Mouse (Mus musculus) myocyte (in vitro differentiated cells): ENCODE measurements around the gene Rab6b. TPM values are rescaled to one million over a fixed set of nuclear protein-coding genes. Genes with fewer than 3 reads are reported as not detected.

Experiments used
- H3K27me3 ChIP-seq: one replicate; pipeline ENCODE4 v1.6.1; 2011; ENCODE audit not compliant: control insufficient read depth, insufficient read depth, insufficient read length
- H3K36me3 ChIP-seq: one replicate; pipeline ENCODE4 v1.6.1; 2011; ENCODE audit not compliant: control insufficient read depth, insufficient read depth
- H3K4me2 ChIP-seq: one replicate; pipeline ENCODE4 v1.6.1; 2011; ENCODE audit warnings: low read depth, control low read depth
- H3K4me3 ChIP-seq: one replicate; pipeline ENCODE4 v1.5.1; 2011; ENCODE audit warnings: mild to moderate bottlenecking, control low read depth, moderate library complexity
- H3K79me2 ChIP-seq: one replicate; pipeline ENCODE4 v1.6.1; 2011; ENCODE audit not compliant: control insufficient read depth, insufficient read depth
- H3ac ChIP-seq: one replicate; pipeline ENCODE4 v1.6.1; 2011; ENCODE audit not compliant: control insufficient read depth, insufficient read length
- CEBPB ChIP-seq: IDR thresholded peaks from 2 replicates; pipeline ENCODE4 v1.6.1; 2011; ENCODE audit warnings: mild to moderate bottlenecking, moderate library complexity; ENCODE audit not compliant: poor library complexity, insufficient read depth, severe bottlenecking
- E2F4 ChIP-seq: IDR thresholded peaks from one replicate; pipeline ENCODE4 v1.6.1; 2011; ENCODE audit warnings: mild to moderate bottlenecking, control low read depth, moderate library complexity; ENCODE audit not compliant: insufficient read depth
- MAX ChIP-seq: IDR thresholded peaks from one replicate; pipeline ENCODE4 v1.6.1; 2011; ENCODE audit warnings: low read depth, mild to moderate bottlenecking, control low read depth
- MYOD1 ChIP-seq, 3 experiments: IDR thresholded peaks; one replicate each; pipeline ENCODE4 v1.6.1; 2011; ENCODE audit warnings: control low read depth in 2 of 3, low read depth in 2 of 3, mild to moderate bottlenecking in 2 of 3, moderate library complexity in 1 of 3; ENCODE audit not compliant: insufficient read length in 2 of 3, control insufficient read depth in 1 of 3
- MYOG ChIP-seq, 3 experiments: IDR thresholded peaks; one replicate each; pipeline ENCODE4 v1.6.1; 2011; ENCODE audit warnings: control low read depth in 2 of 3, low read depth in 2 of 3, mild to moderate bottlenecking in 2 of 3; ENCODE audit not compliant: insufficient read length in 2 of 3, control insufficient read depth in 1 of 3, insufficient read depth in 1 of 3
- POLR2A ChIP-seq: IDR thresholded peaks from one replicate; pipeline ENCODE4 v1.6.1; 2011; ENCODE audit warnings: low read depth, mild to moderate bottlenecking, control low read depth, moderate library complexity; ENCODE audit not compliant: insufficient read length
- POLR2AphosphoS2 ChIP-seq: IDR thresholded peaks from one replicate; pipeline ENCODE4 v1.6.1; 2011; ENCODE audit warnings: low read depth, control low read depth; ENCODE audit not compliant: insufficient read length
- REST ChIP-seq: IDR thresholded peaks from one replicate; pipeline ENCODE4 v1.6.1; 2011; ENCODE audit warnings: mild to moderate bottlenecking, control low read depth, moderate library complexity; ENCODE audit not compliant: insufficient read depth, insufficient read length
- SRF ChIP-seq: IDR thresholded peaks from one replicate; pipeline ENCODE4 v1.6.1; 2011; ENCODE audit warnings: low read depth; ENCODE audit not compliant: control insufficient read depth, insufficient read length
- TCF12 ChIP-seq: IDR thresholded peaks from one replicate; pipeline ENCODE4 v1.6.1; 2011; ENCODE audit warnings: mild to moderate bottlenecking, control low read depth; ENCODE audit not compliant: poor library complexity, insufficient read depth, severe bottlenecking
- TCF3 ChIP-seq: IDR thresholded peaks from one replicate; pipeline ENCODE4 v1.6.1; 2011; ENCODE audit warnings: low read depth, control low read depth; ENCODE audit not compliant: insufficient read length
- USF1 ChIP-seq: IDR thresholded peaks from one replicate; pipeline ENCODE4 v1.6.1; 2011; ENCODE audit warnings: low read depth, mild to moderate bottlenecking, control low read depth, moderate library complexity
- polyA plus RNA-seq: library from polyadenylated mRNA; unstranded; fragments of >200 nt; fragmentation: generic; extraction: Trizol; gene quantifications from one replicate; pipeline ENCODE4 v1.2.1, GENCODE M21; 2012; ENCODE audit warnings: missing spikeins

Gene Rab6b
- polyA plus RNA-seq, 1 experiment: 2.4 TPM

GRCm38 (mm10) chr9:103108943-103109670 lies 2.5 kb upstream of the Rab6b start:
- H3ac ChIP-seq: no peak overlapping the region
- peaks cover 11% of the 10 kb centered on the region for H3K27me3 ChIP-seq
- no peak overlapping the region for H3K4me2 ChIP-seq
- H3K4me3 ChIP-seq: no peak overlapping the region
- no peaks in the 10 kb centered on the region for H3K36me3 ChIP-seq
- no peaks in the 10 kb centered on the region for H3K79me2 ChIP-seq
- no peak for TF ChIP-seq E2F4
- TF ChIP-seq POLR2A: no peak
- TF ChIP-seq POLR2AphosphoS2: no peak
- TF ChIP-seq MYOD1 (IDR thresholded peaks at IDR 0.05; ENCODE audit: control insufficient read depth in 1 of 3, insufficient read length in 2 of 3, low read depth in 2 of 3): no peak
- no peak for TF ChIP-seq TCF3
- no peak for TF ChIP-seq MYOG (IDR thresholded peaks at IDR 0.05; ENCODE audit: control insufficient read depth in 1 of 3, insufficient read depth in 1 of 3, insufficient read length in 2 of 3, low read depth in 2 of 3)
- TF ChIP-seq MAX: no peak
- no peak for TF ChIP-seq SRF

DNA sequence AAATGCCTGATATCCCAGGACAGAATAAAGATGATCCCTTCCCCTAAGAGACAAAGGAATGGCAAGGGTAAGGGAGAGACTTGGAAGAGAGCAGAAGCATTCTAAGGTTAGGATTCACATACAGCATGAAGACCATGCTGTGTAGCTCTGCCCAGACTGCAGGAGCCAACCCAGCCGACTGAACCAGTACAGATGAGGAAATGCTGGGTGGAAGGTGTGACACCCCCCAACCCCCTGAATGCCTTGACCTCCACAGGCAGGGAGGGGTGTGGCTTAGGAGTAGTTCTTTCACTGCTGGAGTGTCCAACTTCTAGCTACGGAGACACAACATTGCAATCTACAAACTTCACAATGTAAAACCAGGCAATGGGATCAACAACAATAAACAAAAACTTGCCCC lies 1.7 kb upstream of the Rab6b start:
- Histone ChIP-seq H3K27me3 (peaks cover 11% of the 10 kb centered on the region), H3K4me2 (no peak overlapping the region), H3K79me2 (no peaks in the 10 kb centered on the region), H3K4me3 (no peak overlapping the region), H3ac (no peak overlapping the region), H3K36me3 (no peaks in the 10 kb centered on the region)
- TF ChIP-seq MYOG (IDR thresholded peaks at IDR 0.05; ENCODE audit: control insufficient read depth in 1 of 3, insufficient read depth in 1 of 3, insufficient read length in 2 of 3, low read depth in 2 of 3) (no peak), USF1 (no peak), POLR2A (no peak), POLR2AphosphoS2 (no peak), TCF3 (no peak), CEBPB (no peak), E2F4 (no peak)

DNA sequence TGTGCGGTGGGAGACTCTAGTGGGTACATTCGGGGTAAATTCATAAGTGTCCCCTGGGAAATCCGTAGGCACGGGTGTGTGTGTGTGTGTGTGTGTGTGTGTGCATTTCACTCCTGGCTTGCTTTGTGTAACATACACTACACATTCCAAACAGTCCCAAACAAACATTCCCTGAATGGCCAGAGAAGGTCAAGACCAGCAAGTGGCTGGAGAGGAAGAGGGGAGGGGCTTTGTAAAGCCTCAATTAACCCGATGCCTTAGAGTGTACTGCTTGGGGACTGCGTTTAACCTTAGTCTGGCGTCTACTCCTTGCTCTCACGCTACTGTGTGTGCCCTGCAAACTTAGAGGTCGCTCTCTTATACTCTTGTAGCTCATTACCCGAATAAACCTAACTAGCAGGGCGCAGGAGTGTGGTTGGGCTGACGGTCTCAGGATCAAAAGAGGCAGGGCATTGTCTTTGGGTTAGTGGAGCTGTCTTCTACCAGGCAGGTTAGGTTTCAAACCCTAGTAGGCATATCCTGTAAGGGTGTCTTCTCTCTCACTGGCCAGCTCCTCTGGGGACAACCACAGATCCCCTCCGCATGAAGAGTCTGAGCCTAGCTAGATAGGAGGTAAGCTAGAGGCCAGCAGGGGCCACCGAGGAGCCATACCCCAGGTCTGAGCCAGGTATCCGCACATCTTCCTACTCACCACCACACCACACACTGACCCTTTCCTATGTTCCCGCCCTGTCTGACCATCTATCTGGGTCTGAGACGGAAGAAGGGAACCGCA lies 673 bp upstream of the Rab6b start:
- Histone ChIP-seq H3K27me3 (peaks cover 11% of the 10 kb centered on the region), H3K36me3 (no peaks in the 10 kb centered on the region), H3K79me2 (no peaks in the 10 kb centered on the region), H3K4me3 (peak overlapping the region; percentile 19), H3K4me2 (peak overlapping the region; percentile 80), H3ac (peak overlapping the region; percentile 69)
- TF ChIP-seq POLR2A: no peak
- TF ChIP-seq TCF12: no peak
- TF ChIP-seq POLR2AphosphoS2: no peak
- TF ChIP-seq MYOD1 (IDR thresholded peaks at IDR 0.05; ENCODE audit: control insufficient read depth in 1 of 3, insufficient read length in 2 of 3, low read depth in 2 of 3): no peak
- no peak for TF ChIP-seq MYOG (IDR thresholded peaks at IDR 0.05; ENCODE audit: control insufficient read depth in 1 of 3, insufficient read depth in 1 of 3, insufficient read length in 2 of 3, low read depth in 2 of 3)
- TF ChIP-seq E2F4: no peak
- TF ChIP-seq CEBPB: no peak
- TF ChIP-seq SRF: no peak
- TF ChIP-seq TCF3: no peak
- no peak for TF ChIP-seq USF1

DNA sequence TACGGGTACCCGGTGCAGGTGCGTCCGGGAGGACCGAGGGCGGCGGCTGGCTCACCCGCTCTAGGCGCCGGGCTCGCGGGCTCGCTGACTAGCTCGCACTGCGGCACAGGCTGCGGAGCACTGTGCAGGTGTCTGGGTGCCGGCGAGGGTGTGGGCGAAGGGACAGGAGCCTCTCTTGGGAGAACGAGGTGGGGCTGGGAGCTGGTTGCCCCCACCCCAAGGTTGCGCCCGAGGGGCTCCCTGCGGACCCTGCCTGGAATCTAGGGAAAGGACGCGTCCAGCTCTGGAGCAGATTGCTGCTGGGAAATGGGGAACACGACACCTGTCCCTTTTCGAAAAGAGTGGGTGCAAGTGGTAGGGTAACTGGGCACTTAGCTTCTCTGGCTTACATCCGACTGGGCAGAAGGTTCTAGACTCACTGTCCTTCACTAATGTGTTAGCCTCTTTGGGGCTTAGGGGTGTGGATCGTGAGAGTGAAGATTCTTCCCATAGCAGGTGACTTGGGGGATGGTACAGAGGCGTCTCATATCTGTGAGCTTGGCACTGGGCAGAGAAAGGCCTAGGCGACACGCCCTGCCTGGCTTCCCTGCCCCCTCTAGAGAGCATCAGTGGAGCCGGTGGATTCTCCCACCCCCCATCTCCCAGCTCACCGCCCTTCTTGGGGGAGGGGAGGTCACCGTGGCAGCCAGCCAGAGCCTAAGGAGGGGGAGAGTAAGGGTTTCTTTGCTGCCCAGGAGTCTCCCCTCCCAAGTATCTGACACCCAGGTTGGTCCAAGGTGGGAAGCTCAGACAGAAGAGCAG lies 1.1 kb downstream of the Rab6b start:
- H3K4me2 ChIP-seq: peak overlapping the region; percentile 80
- TF ChIP-seq POLR2A (no peak), REST (no peak)
- H3ac ChIP-seq: peak overlapping the region; percentile 69
- no peaks in the 10 kb centered on the region for H3K79me2 ChIP-seq
- no peaks in the 10 kb centered on the region for H3K36me3 ChIP-seq
- peaks cover 11% of the 10 kb centered on the region for H3K27me3 ChIP-seq
- peak overlapping the region; percentile 19 for H3K4me3 ChIP-seq

GRCm38 (mm10) chr9:103113351-103113750 lies 1.8 kb downstream of the Rab6b start:
- Histone ChIP-seq H3K36me3 (no peaks in the 10 kb centered on the region), H3ac (no peak overlapping the region), H3K4me3 (no peak overlapping the region), H3K4me2 (no peak overlapping the region), H3K79me2 (no peaks in the 10 kb centered on the region), H3K27me3 (peaks cover 11% of the 10 kb centered on the region)
- TF ChIP-seq REST (no peak), MYOG (IDR thresholded peaks at IDR 0.05; ENCODE audit: control insufficient read depth in 1 of 3, insufficient read depth in 1 of 3, insufficient read length in 2 of 3, low read depth in 2 of 3) (no peak), POLR2A (no peak), CEBPB (no peak), MYOD1 (IDR thresholded peaks at IDR 0.05; ENCODE audit: control insufficient read depth in 1 of 3, insufficient read length in 2 of 3, low read depth in 2 of 3) (no peak), MAX (no peak)
